Comparison of ENCODE assay signal across 20 mouse cellular contexts in genomic region chr3:38460250-38460624, GRCm38 (mm10).
"Had no signal": no experiment of that assay in that cellular context is flagged by ENCODE, and none has a peak within 500 bp of the region (broad histone marks: within the 10 kb centered on the region; RNA-seq: fewer than 3 reads in every experiment).

No protein-coding gene starts in this region.

- H3K4me2 ChIP-seq: limb, embryonic 12.5 days; limb, embryonic 15.5 days; liver, embryonic 11.5 days; lung, embryonic 14.5 days; midbrain, embryonic 13.5 days; neural tube, embryonic 12.5 days had no signal

- H3K4me1 ChIP-seq: limb, embryonic 12.5 days; megakaryocyte, embryonic 14.5 days; midbrain, embryonic 10.5 days had no signal

- H3K9ac ChIP-seq: limb, embryonic 12.5 days; limb, embryonic 15.5 days; liver, embryonic 14.5 days; liver, postnatal 0 days; lung, embryonic 14.5 days; midbrain, embryonic 13.5 days; neural tube, embryonic 12.5 days had no signal

- H3K27me3 ChIP-seq: limb, embryonic 12.5 days; limb, embryonic 15.5 days; megakaryocyte, embryonic 14.5 days; midbrain, embryonic 13.5 days; neural tube, embryonic 12.5 days had no signal

- ATAC-seq: liver, postnatal 0 days; midbrain, embryonic 13.5 days; midbrain, embryonic 16.5 days had no signal

- H3K4me3 ChIP-seq: limb, embryonic 12.5 days; limb, embryonic 15.5 days; midbrain, embryonic 10.5 days; midbrain, embryonic 13.5 days; neural tube, embryonic 12.5 days had no signal

- H3K27ac ChIP-seq: limb, embryonic 12.5 days; limb, embryonic 15.5 days; liver, embryonic 14.5 days; macrophage; midbrain, embryonic 10.5 days; midbrain, embryonic 13.5 days; neural tube, embryonic 12.5 days had no signal

- H3K9me3 ChIP-seq: limb, embryonic 12.5 days; limb, embryonic 15.5 days; midbrain, embryonic 10.5 days; midbrain, embryonic 13.5 days; neural tube, embryonic 12.5 days had no signal

- DNase-seq: kidney, adult 18-20 months; kidney, adult 9 months; kidney, postnatal 14 days; kidney, postnatal 4 days; left cerebral cortex, postnatal 4 days; liver, postnatal 0 days; lung, embryonic 14.5 days; thymus, adult 2 months; thymus, postnatal 14 days; thymus, postnatal 4 days had no signal
